Mouse (Mus musculus) lung, adult 18-20 months (tissue): Measurements from ENCODE around the gene Ago3.

ENCODE experiments used
- DNase-seq, 2 experiments: peaks; one replicate each; pipeline ENCODE4 v3.0.0; 2022; ENCODE audit warnings: mixed read lengths in 2 of 2

Gene Ago3

DNA sequence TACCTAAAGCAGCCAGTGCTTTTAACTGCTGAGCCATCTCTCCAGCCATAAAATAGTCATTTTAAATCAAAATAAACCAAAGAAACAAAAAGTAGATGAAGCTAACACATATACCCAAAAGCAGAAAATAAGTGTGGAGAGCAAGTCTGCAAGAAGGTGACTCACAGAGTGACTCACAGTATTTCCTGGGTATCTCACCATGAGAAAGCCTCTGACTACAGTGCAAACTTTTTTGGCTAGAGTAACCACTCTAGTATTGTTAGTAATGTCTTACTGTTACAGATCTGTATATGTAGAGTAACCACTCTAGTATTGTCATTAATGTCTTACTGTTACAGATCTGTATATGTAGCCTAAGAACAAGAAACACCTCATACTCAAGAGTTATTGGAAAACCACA lies 13.6 kb downstream of the Ago3 start:
- no peak for DNase-seq

GRCm38 (mm10) chr4:126412526-126412925 lies 16.8 kb downstream of the Ago3 start:
- DNase-seq: no peak

DNA sequence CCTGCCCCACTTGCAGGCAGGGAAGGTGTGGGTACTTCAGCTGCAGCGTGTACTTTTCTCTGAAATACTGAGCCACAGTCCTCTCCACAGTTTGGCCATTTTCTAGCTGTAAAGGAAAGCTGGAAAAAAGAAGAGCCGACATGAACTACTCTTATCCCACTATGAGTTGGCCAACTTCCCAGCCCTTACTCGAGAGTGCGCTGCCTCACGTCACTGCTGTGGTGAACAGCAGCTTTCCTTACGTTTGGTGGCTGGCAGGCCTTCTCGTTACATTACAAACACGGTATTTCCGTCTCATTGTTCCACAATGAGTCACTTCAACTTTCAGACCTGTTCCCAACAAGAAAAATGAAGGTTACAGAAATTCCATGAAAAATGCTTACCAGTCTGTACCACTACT lies 57.9 kb downstream of the Ago3 start:
- peak; percentile 7 to 38 for DNase-seq

- no peak for DNase-seq
These were observed 69.3 kb downstream of the Ago3 start for GRCm38 (mm10) chr4:126360069-126360468.

GRCm38 (mm10) chr4:126343451-126343850 lies 85.9 kb downstream of the Ago3 start:
- DNase-seq: no peak

DNA sequence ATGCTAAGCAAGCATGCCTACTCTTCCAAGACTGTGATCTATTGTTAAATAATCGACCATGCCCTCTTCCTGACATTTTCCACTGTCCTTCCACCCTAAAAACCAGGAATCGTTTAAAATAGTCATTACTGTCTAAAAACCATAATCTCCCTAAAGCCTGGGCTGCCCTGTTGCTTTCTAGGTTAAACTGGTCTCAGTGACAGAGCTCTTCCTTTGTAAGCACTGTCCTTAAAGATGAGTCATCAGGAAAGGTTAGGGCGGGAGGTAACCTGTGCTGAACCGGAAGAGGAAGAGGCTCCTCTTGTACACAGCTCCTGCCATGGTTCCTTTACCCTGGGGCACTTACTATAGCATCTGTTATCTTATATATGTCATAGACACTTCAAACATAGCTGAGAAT lies 89.9 kb downstream of the Ago3 start:
- DNase-seq: no peak

DNA sequence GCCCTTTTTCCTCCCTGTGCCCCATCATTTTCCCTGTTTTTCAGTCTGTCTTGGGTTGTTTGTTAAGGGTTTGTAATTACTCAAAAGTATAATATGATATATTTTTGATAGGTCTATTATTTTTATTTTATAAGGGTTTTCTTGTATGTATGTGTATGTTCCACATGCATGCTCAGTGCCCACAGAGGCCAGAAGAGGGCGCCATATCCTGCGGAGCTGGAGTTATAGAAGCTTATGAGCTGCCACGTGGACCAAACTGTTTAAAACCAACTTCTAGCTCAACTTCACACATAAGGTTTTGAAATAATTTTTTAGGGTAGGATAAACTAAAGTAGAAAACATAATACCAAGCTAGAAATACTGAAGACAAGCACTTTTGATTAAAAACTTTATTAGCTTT lies 97.0 kb downstream of the Ago3 start:
- DNase-seq: no peak

DNA sequence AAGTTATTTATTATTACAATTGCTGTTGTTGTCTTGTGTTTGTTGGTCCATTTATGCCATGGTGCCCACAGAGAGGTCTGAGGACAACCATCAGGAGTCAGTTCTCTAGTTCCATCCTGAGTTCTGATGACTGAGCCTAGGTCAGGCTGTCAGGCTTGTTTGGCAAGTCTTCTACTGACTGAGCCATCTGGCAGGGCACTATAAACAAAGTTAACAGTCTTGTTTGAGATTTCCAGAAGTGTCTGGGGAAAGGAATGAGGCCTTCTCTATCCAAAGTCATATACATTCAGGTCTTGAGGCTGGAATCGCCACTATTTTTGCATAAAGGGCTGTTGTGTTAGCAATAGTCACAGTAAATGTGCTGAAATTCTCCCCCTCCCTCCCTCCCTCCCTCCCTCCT lies 97.6 kb downstream of the Ago3 start:
- DNase-seq: no peak

GRCm38 (mm10) chr4:126330295-126330694 lies 99.1 kb downstream of the Ago3 start:
- no peak for DNase-seq

DNA sequence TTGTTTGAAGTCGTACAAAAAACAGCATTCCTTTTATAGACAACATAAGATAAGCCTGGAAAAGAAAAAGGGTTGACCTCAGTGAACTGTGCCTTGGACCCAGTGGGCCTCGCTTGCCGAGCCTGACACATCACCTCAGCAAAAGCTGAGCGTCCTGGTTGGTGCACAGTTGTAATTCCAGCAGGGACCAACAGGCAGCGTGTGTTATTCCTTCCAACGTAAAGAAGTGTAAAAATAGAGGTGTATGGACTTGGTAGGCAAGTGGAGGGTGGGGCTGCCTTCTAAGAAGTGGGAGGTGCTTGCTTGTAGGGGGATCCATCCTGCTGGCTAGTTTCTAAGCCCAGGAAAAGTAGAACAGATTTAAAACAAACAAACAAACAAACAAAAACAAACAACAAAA lies 103.3 kb downstream of the Ago3 start:
- DNase-seq: no peak

DNA sequence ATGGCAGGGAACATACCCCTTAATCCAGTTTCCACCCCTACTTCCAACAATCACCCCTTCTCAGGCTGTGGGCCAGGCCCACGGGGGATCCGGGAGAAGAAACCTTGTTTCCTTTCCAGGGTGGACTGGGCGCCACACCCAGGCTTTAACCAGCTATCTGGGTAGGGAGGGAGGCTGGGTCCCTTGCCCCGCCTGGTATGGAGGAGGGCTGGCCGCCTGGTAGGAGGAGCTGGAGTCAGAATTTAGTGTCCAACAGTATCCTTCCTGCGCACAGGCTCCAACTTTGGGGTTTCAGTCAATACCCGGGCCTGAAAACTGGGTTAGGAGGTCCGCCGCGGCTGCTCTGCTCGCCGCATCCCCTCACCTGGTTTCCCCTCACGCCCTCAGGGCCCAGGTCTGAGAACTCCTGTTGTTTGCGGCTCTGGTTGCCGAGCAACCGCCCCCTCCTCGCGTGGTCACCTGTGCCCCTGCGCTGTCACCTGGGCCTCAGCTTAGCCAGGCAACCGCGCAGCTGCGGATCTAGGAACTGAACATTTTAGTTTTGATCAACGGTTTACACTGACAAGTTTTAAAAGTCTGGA lies 104.0 kb downstream of the Ago3 start, which contains the start of gene Tekt2:
TSS of gene Tekt2 (minus strand) at position 408 of the 581 bp plus-strand sequence.
- peak; percentile 46 to 55 for DNase-seq

GRCm38 (mm10) chr4:126324861-126325260 lies 104.5 kb downstream of the Ago3 start:
- no peak for DNase-seq

- DNase-seq: no peak
These were observed 106.7 kb downstream of the Ago3 start for GRCm38 (mm10) chr4:126322646-126323045.

DNA sequence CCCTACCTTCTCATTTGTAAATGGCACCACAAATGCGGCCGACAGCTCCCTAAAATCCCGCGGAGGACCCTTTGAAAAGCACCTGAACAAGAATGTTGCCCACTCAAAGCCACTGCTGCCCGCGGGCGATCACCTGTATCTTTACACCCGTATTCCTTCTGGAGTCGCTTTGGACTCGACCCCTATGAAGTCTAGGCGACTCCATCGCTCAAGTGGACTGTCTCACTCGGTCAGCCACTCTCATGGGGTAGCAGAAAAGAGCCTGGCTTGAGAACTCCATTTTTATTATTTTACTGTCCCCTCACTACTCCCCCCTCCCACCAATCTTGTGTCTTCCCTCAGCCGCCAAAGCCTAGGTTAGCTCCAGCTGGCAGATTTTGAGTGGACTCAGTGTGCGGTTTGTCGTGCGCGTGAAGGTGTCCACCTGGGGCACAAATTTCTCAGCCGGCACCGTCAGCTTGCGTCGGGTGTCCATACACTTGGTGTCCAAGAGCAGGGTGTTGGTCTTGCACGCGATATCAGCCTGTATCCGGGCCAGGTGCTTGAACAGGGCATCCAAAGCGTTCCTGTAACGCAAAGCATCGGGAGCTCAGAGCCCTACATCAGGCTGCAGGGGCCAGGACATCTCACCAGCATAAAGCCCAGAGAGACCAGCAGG lies 107.4 kb downstream of the Ago3 start:
- DNase-seq: no peak

GRCm38 (mm10) chr4:126321111-126321853 lies 108.1 kb downstream of the Ago3 start, which contains the start of gene Adprhl2:
TSS of gene Adprhl2 (minus strand) at chr4:126321703.
- peak; percentile 96 to 98 for DNase-seq

DNA sequence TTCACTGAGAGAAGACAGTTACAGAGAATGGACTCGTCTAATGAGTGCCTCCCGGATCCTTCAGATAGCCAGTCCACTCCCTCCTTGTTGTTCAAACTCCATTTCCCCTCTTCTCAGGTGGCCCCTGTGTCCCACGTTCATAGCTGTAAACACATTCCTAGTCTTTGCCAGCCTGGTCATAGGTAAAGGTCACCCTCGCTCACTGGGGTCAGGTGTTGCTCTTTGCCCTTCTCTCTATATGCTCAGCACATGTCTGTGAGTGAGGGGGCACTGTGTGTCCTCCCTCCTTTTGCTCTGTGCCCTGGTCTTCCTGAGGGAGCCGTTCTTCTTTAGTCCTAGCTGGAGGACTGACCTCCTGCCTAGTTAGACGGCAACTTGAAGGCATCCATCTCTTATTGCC lies 109.5 kb downstream of the Ago3 start:
- DNase-seq: no peak

- no peak for DNase-seq
These were observed 112.8 kb downstream of the Ago3 start for GRCm38 (mm10) chr4:126316443-126317040.

DNA sequence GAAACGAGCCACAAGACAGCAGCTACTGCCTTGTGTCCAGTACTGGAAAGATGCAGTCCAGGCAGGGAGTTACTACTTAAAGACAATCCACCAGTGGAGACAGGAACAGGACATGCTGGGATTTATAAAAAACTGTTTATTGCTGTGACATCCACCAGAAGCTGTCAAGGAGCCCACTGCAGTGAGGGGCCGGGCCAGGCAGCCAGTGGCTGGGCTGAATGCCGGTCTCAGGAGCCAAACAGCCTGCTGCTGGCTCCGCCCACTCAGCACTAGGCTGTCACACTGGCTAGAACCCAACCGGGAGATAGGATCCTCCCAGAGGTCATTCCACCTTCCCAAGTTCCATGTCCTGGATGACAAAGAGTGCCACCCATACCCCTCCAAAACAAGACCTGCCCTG lies 113.4 kb downstream of the Ago3 start:
- peak in 1 of 2 experiments; percentile 41 for DNase-seq

DNA sequence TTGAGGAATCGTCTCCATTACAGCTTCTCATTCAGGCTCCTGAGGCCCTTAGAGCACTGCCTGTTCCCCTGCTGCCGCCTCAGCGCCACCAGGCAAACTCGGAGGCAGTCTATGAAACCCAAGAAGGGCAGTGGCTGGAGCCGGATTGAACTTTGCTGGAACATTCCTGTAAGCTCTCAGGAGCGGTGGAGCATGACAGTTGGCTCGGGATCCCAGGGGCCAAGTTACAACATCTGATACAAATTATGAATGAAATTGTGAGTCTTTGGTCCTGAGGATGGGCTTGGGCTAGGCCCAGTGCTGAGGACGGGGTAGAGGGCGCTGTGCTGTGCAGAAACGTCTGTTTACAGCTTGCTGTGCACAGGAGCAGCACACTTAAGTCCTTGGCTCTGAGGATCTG lies 115.0 kb downstream of the Ago3 start:
- no peak for DNase-seq

DNA sequence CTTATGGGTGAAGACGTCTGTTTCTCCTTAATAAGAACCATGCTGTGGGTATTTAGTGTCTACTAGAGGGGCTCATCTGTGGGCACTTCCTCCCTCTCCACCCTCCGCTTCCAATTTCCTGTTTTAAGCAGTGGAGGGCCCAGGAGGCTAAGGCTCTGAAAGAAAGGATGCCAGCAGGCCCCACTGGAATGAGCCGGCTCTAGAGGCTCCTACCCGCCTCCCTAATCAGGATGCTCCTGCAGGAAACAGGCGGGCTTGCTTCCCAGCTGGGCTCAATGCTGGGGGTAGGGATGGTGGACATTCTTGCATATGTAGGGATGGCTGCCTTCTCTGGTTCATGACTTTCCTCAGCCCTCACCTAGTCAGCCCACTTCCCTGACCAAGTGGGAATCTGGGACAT lies 116.2 kb downstream of the Ago3 start:
- DNase-seq: no peak

DNA sequence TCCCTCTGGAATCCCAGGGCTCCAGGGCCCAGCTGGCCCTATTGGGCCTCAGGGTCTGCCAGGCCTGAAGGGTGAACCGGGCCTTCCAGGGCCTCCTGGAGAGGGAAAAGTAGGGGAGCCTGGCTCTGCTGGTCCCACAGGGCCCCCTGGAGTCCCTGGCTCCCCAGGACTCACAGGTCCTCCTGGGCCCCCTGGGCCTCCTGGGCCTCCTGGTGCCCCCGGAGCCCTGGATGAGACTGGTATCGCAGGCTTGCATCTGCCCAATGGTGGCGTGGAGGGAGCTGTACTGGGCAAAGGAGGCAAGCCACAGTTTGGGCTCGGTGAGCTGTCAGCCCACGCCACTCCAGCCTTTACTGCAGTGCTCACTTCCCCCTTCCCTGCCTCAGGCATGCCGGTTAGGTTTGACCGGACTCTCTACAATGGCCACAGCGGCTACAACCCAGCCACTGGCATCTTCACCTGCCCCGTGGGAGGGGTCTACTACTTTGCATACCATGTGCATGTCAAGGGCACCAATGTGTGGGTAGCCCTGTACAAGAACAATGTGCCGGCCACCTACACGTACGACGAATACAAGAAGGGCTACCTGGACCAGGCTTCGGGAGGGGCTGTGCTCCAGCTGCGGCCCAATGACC lies 117.7 kb downstream of the Ago3 start:
- no peak for DNase-seq

GRCm38 (mm10) chr4:126310344-126310743 lies 119.0 kb downstream of the Ago3 start:
- no peak for DNase-seq

DNA sequence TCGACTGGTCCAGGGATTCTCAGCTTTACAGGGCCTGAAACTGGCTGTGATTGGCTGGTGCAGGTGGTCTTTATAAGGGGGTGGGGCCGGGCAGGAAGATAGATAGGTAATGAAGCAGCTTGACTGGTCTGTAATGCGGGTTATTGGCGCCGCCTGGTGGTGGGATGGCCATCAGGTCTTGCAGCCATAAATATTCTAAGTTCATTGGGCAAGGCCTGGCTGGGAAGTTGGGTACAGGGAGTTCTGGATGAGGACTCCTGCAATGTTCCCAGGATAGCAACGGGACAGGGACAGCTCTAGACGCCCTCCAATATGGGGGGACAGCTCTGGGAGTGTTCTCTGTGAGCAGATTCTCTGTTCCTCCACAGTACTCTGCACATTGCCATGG lies 119.4 kb downstream of the Ago3 start:
- peak; percentile 79 to 86 for DNase-seq
